Mouse (Mus musculus) ES-E14 (cell line): ENCODE data around the gene Pex14. TPM values are rescaled to one million over a fixed set of nuclear protein-coding genes. Genes with fewer than 3 reads are reported as not detected.

Experiments
- DNase-seq: peaks from one replicate; pipeline ENCODE4 v3.0.0-alpha.2; 2013; ENCODE audit warnings: low read depth, low spot score
- H3K27ac ChIP-seq: 2 replicates; pipeline ENCODE4 v1.5.1; 2012; ENCODE audit warnings: low read depth, mild to moderate bottlenecking, low read length, moderate library complexity, mixed read lengths; ENCODE audit not compliant: poor library complexity, insufficient read depth, severe bottlenecking
- H3K36me3 ChIP-seq: 2 replicates; pipeline ENCODE4 v1.6.1; 2012; ENCODE audit warnings: mild to moderate bottlenecking, low read length, moderate library complexity, mixed read lengths; ENCODE audit not compliant: control insufficient read depth, poor library complexity, insufficient read depth, severe bottlenecking
- H3K4me1 ChIP-seq, 2 experiments: fragments of 150-350 bp in 1 of 2; sonication (generic) in 1 of 2; 2 replicates each; pipeline ENCODE4 v1.6.1; 2012; ENCODE audit warnings: low read length in 2 of 2, mild to moderate bottlenecking in 1 of 2, mixed read lengths in 1 of 2; ENCODE audit not compliant: control insufficient read depth in 2 of 2, insufficient read depth in 2 of 2, poor library complexity in 1 of 2
- H3K4me3 ChIP-seq, 2 experiments: fragments of 150-350 bp in 1 of 2; sonication (generic) in 1 of 2; 2 replicates each; pipeline ENCODE4 v1.5.1; 2012; ENCODE audit warnings: low read length in 2 of 2, low read depth in 1 of 2, mild to moderate bottlenecking in 1 of 2, mixed read lengths in 1 of 2; ENCODE audit not compliant: insufficient read depth in 1 of 2, poor library complexity in 1 of 2, severe bottlenecking in 1 of 2
- H3K9ac ChIP-seq: 2 replicates; pipeline ENCODE4 v1.6.1; 2012; ENCODE audit warnings: low read depth, mild to moderate bottlenecking, low read length, mixed read lengths; ENCODE audit not compliant: poor library complexity, insufficient read depth, severe bottlenecking
- H3K9me3 ChIP-seq: fragments of 150-350 bp; sonication (generic); 2 replicates; pipeline ENCODE4 v1.6.1; 2012; ENCODE audit warnings: low read depth, mild to moderate bottlenecking, low read length; ENCODE audit not compliant: control insufficient read depth, insufficient read depth
- CHD2 ChIP-seq: IDR thresholded peaks from 2 replicates; pipeline ENCODE4 v1.6.1; 2014; ENCODE audit warnings: mild to moderate bottlenecking, low read depth, low read length, inconsistent platforms
- HCFC1 ChIP-seq: IDR thresholded peaks from 2 replicates; pipeline ENCODE4 v1.6.1; 2012; ENCODE audit warnings: low read length, inconsistent platforms, borderline replicate concordance; ENCODE audit not compliant: insufficient read depth
- MAFK ChIP-seq: IDR thresholded peaks from 2 replicates; pipeline ENCODE4 v1.6.1; 2014; ENCODE audit warnings: mild to moderate bottlenecking, low read depth, low read length, inconsistent platforms; ENCODE audit not compliant: insufficient read depth
- ZC3H11A ChIP-seq: IDR thresholded peaks from 2 replicates; pipeline ENCODE4 v1.6.1; 2012; ENCODE audit warnings: low read depth, mild to moderate bottlenecking, inconsistent platforms, low read length, borderline replicate concordance
- ZNF384 ChIP-seq: IDR thresholded peaks from 2 replicates; pipeline ENCODE4 v1.6.1; 2012; ENCODE audit warnings: low read depth, low read length, inconsistent platforms
- in situ Hi-C, 2 experiments: fragments of 600-800 bp; cut with MboI; formaldehyde crosslinking; loops; one replicate each; pipeline ENCODE4 v1.15.1; 2025; ENCODE audit warnings: low sequenced_read_pairs in 2 of 2, inconsistent platforms in 1 of 2; ENCODE audit not compliant: unreplicated experiment in 2 of 2
- total RNA-seq: library from RNA; depleted of rRNA; stranded (reverse); fragments of 300-350 nt; gene quantifications from 2 replicates; pipeline ENCODE4 v1.2.3, GENCODE M21; 2012

Gene Pex14
- total RNA-seq, 1 experiment: 80.3 TPM

DNA sequence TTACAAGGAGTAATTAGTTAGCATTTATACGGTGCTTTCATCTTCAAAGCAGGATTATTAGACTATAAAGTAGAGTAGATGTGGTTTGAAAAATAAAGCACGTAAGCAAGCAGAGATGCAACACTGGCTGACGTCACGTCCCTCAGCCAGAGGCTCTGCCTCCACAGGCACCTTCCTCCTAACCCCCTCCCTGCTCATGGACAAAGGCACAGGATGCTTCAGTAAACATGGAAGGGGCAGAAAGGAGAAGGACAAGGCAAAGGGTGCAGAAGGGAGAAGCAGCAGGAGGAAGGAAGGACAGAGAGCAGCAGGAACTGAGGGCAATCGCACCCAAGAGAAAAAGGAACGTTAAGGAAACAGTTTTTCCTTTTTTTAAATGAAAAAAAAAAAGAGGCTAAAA is 43.8 kb downstream of the Pex14 start:
- Histone ChIP-seq H3K9me3 (no peaks in the 10 kb centered on the region), H3K27ac (no peak overlapping the region), H3K4me1 (peaks cover 8 to 28% of the 10 kb centered on the region in 2 experiments; a peak in 3 of 4 replicates), H3K36me3 (peaks cover 2% of the 10 kb centered on the region; the same call in 1 of the 2 replicates), H3K4me3 (no peak overlapping the region), H3K9ac (no peak overlapping the region)
- no peak for DNase-seq
- in situ Hi-C loops: no loop called here
- TF ChIP-seq HCFC1: no peak
- no peak for TF ChIP-seq ZC3H11A
- TF ChIP-seq MAFK: no peak
- TF ChIP-seq ZNF384: no peak
- no peak for TF ChIP-seq CHD2

DNA sequence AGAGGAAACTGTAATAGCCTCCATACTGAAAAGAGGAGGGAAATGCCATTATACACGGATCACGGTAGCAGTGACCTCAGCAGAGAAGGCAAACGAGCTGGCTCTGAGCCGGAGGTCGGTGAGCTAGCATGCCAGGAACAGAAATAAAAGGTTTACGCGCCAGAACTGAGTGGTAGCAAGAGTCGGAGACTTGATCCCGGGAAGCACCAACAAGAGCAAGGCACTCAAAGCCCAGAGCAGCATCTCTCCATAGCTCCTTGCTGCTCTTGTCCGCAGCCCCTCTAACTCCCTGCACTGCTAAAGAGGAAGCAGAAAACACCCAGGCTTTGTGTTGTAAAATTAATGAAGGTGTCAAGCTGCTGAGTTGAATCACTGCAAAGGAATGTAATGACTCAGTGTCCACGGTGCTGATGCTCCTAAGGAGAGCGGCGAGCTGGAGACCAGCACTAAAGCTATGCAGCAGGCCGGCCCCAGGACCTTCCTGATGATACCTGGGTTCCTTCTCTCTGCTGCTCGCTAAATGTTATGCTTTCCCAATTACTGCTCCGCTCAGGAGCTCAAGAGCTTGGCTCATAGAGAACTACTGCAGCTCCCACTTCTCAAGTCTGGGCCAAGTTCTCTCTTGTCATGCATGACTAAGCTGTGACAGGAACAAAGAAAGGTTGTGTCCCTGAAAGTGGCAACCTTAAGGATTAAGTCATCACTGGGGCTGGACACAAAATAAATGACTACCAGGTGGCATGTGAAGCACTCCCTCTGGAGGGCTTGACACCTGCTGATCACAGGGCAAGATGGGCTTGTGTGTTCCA is 50.1 kb downstream of the Pex14 start:
- no peak overlapping the region for H3K9ac ChIP-seq
- TF ChIP-seq HCFC1 (no peak), ZC3H11A (no peak), ZNF384 (no peak), MAFK (no peak), CHD2 (no peak)
- no peak for DNase-seq
- no peaks in the 10 kb centered on the region for H3K9me3 ChIP-seq
- H3K4me3 ChIP-seq: no peak overlapping the region
- peaks cover 11 to 28% of the 10 kb centered on the region in 2 experiments for H3K4me1 ChIP-seq
- in situ Hi-C loops: no loop called here
- H3K27ac ChIP-seq: no peak overlapping the region
- peaks cover 2% of the 10 kb centered on the region; the same call in 1 of the 2 replicates for H3K36me3 ChIP-seq

DNA sequence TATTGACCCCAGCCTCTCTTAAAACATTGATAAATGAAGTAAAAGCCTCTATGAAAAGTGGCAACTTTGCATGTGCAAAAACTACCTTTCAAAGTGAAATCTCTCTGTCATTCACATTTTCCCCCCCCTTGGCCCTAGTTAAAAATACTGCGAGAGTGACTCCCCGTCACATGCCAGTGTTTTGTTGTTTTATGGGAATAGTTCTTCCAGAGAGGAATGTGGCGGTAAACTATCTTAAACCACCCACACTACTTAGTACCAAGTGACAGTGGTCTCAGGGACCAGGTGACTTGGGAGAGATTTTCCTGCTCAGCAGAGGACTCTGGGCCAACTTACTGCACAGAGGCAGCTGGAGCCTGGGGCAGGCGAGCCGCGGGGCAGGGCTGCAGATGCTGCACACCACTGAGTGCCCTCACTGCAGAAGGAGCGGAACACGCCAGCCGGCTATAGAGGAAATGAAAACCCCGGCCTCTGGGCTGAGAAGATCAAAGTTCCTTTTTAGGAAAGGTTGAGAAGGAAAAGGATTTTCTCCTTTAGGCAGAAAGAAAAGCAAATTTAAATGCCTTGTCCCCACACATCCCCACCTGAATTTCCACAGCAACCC is 50.9 kb downstream of the Pex14 start:
- H3K27ac ChIP-seq: no peak overlapping the region
- peaks cover 11 to 27% of the 10 kb centered on the region in 2 experiments for H3K4me1 ChIP-seq
- no peak overlapping the region for H3K9ac ChIP-seq
- no peaks in the 10 kb centered on the region for H3K9me3 ChIP-seq
- in situ Hi-C loops: no loop called here
- no peak overlapping the region for H3K4me3 ChIP-seq
- no peak for DNase-seq
- H3K36me3 ChIP-seq: peaks cover 2% of the 10 kb centered on the region; the same call in 1 of the 2 replicates
- TF ChIP-seq HCFC1 (no peak), ZC3H11A (no peak), ZNF384 (no peak), MAFK (no peak), CHD2 (no peak)

DNA sequence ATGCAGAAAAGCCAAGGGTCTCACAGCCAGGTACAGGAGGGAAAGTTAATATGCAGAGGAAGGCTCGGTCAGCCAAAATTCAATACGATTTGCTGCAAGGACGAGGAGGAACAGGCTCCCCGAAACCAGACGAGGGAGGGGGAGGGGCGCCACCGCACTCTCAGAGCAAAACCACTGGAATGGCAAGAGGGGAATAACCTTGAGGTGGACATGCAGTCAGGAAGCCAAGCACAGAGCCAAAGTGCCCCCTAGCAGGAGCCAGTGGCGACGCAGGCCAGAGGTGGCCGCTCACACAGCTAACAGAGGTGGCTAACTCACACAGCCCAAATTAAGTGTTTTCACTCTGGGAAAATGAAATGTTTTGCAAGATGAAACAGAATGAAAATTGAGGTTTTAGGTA is 52.3 kb downstream of the Pex14 start:
- Histone ChIP-seq H3K9me3 (no peaks in the 10 kb centered on the region), H3K27ac (no peak overlapping the region), H3K36me3 (no peaks in the 10 kb centered on the region), H3K4me3 (0 out of 4 replicates have a peak overlapping the region, but pooled peaks of 1 of the 2 experiments have one; percentile 0), H3K4me1 (peaks cover 11 to 27% of the 10 kb centered on the region in 2 experiments), H3K9ac (no peak overlapping the region)
- in situ Hi-C loops: no loop called here
- no peak for DNase-seq
- TF ChIP-seq ZNF384 (no peak), HCFC1 (no peak), MAFK (no peak), CHD2 (no peak), ZC3H11A (no peak)
